Mouse (Mus musculus) gastrocnemius, postnatal 14 days (tissue): ENCODE results near the gene Fcor. TPM values are rescaled to one million over a fixed set of nuclear protein-coding genes. Genes with fewer than 3 reads are reported as not detected.

ENCODE experiments used
- DNase-seq: peaks from one replicate; pipeline ENCODE4 v3.0.0; 2021; ENCODE audit warnings: mixed read lengths
- intact Hi-C: fragments of 180-260 bp; cut with DNase I; formaldehyde crosslinking; loops from one replicate; pipeline ENCODE4 v1.15.1; 2025; ENCODE audit warnings: low total_unique reads
- total RNA-seq, 2 experiments: library from RNA; stranded (reverse); gene quantifications; 2 replicates each; pipeline ENCODE4 v1.2.3; 2021

Fcor gene
- total RNA-seq, 2 experiments from 2014 or later = 1.2 to 3.0 TPM

- intact Hi-C loops = loop anchor here (10.0 kb wide), 2 partner anchors 52 to 322 kb away; partner anchors contain the start of genes A430078G23Rik, Pcp2, Pet100 and Xab2
- DNase-seq = no peak
These were observed 4.9 kb upstream of the Fcor start for GRCm38 (mm10) chr8:3676993-3677579.

- peak; percentile 93 for DNase-seq
- intact Hi-C loops = loop anchor here (10.0 kb wide), 2 partner anchors 52 to 322 kb away; partner anchors contain the start of genes A430078G23Rik, Pcp2, Pet100 and Xab2
These were observed 4.2 kb upstream of the Fcor start, which contains the start of gene Trappc5 for GRCm38 (mm10) chr8:3676131-3676992. TSS of gene Trappc5 (plus strand) at chr8:3676299.

GRCm38 (mm10) chr8:3674671-3675070, 2.5 kb upstream of the Fcor start:
- DNase-seq = no peak
- intact Hi-C loops = loop anchor here (10.0 kb wide), 2 partner anchors 50 to 320 kb away; partner anchors contain the start of genes A430078G23Rik, Pcp2, Pet100 and Xab2

GRCm38 (mm10) chr8:3670388-3670787, 1.8 kb downstream of the Fcor start:
- intact Hi-C loops = loop anchor here (10.0 kb wide), 2 partner anchors 46 to 316 kb away; partner anchors contain the start of genes A430078G23Rik, Pcp2, Pet100 and Xab2
- DNase-seq = no peak

- DNase-seq = no peak
- intact Hi-C loops = no loop called here
These were observed 6.7 kb downstream of the Fcor start, which contains the start of gene Mcemp1 for GRCm38 (mm10) chr8:3665507-3665906. TSS of gene Mcemp1 (plus strand) at chr8:3665754.

GRCm38 (mm10) chr8:3664405-3664804, 7.8 kb downstream of the Fcor start:
- intact Hi-C loops = no loop called here
- DNase-seq = no peak

- DNase-seq = no peak
- intact Hi-C loops = no loop called here
These were observed 11.3 kb downstream of the Fcor start for GRCm38 (mm10) chr8:3660889-3661288.

- intact Hi-C loops = no loop called here
- no peak for DNase-seq
These were observed 15.3 kb downstream of the Fcor start for GRCm38 (mm10) chr8:3656725-3657381.

GRCm38 (mm10) chr8:3655526-3655925, 16.6 kb downstream of the Fcor start, which contains the start of gene Retn:
TSS of gene Retn (plus strand) at chr8:3655770.
- DNase-seq = no peak
- intact Hi-C loops = no loop called here

- intact Hi-C loops = no loop called here
These were observed 17.2 kb downstream of the Fcor start for GRCm38 (mm10) chr8:3654726-3655508.

GRCm38 (mm10) chr8:3652845-3653244, 19.3 kb downstream of the Fcor start:
- DNase-seq = no peak
- intact Hi-C loops = no loop called here

More at GRCm38 (mm10) chr8:3654726-3655508, 17.2 kb downstream of the Fcor start:
- no peak for DNase-seq

- intact Hi-C loops = no loop called here
These were observed 23.2 kb downstream of the Fcor start for GRCm38 (mm10) chr8:3648990-3649389.

GRCm38 (mm10) chr8:3648268-3648667, 23.9 kb downstream of the Fcor start:
- intact Hi-C loops = no loop called here
- no peak for DNase-seq

More at GRCm38 (mm10) chr8:3648990-3649389, 23.2 kb downstream of the Fcor start:
- DNase-seq = no peak

- DNase-seq = no peak
- intact Hi-C loops = no loop called here
These were observed 24.6 kb downstream of the Fcor start for GRCm38 (mm10) chr8:3647561-3647960.

- intact Hi-C loops = no loop called here
- DNase-seq = no peak
These were observed 25.2 kb downstream of the Fcor start for GRCm38 (mm10) chr8:3646824-3647531.

GRCm38 (mm10) chr8:3645804-3646203, 26.4 kb downstream of the Fcor start:
- intact Hi-C loops = no loop called here
- peak; percentile 29 for DNase-seq

GRCm38 (mm10) chr8:3631478-3631875, 40.7 kb downstream of the Fcor start:
- intact Hi-C loops = no loop called here
- no peak for DNase-seq
